Mouse (Mus musculus) hindbrain, embryonic 15.5 days (tissue): ENCODE measurements at regions not wholly inside any gene's neighbourhood (a gene's known extent, or its start where the extent isn't known, plus 50 kb on each side); places are given as distances from the start of the nearest gene placed in this dataset.

Experiments used
- ATAC-seq: fragments of 200-750 bp; cut with Nextera tagmentation; 2 replicates; pipeline ENCODE4 v1.8.0; 2017; ENCODE audit warnings: low read depth, moderate number of reproducible peaks, moderate TSS enrichment; ENCODE audit not compliant: low FRiP score
- H3K27ac ChIP-seq: fragments of 300-500 bp; sonication (generic); replicated peaks from 2 replicates; pipeline ENCODE4 v1.5.1; 2015; ENCODE audit warnings: mild to moderate bottlenecking, inconsistent platforms
- H3K27me3 ChIP-seq: fragments of 300-500 bp; sonication (generic); 2 replicates; pipeline ENCODE4 v1.6.1; 2015; ENCODE audit warnings: control low read depth, inconsistent platforms
- H3K36me3 ChIP-seq: fragments of 300-500 bp; sonication (generic); 2 replicates; pipeline ENCODE4 v1.6.1; 2015; ENCODE audit warnings: control low read depth, inconsistent platforms
- H3K4me1 ChIP-seq: fragments of 300-500 bp; sonication (generic); replicated peaks from 2 replicates; pipeline ENCODE4 v1.6.1; 2015; ENCODE audit warnings: control low read depth, inconsistent platforms
- H3K4me2 ChIP-seq: fragments of 300-500 bp; sonication (generic); 2 replicates; pipeline ENCODE4 v1.6.1; 2015; ENCODE audit warnings: moderate library complexity, mild to moderate bottlenecking, inconsistent platforms
- H3K4me3 ChIP-seq: fragments of 300-500 bp; sonication (generic); 2 replicates; pipeline ENCODE4 v1.5.1; 2015; ENCODE audit warnings: mild to moderate bottlenecking, inconsistent platforms
- H3K9ac ChIP-seq: fragments of 300-500 bp; sonication (generic); 2 replicates; pipeline ENCODE4 v1.6.1; 2015; ENCODE audit warnings: inconsistent platforms
- H3K9me3 ChIP-seq: fragments of 300-500 bp; sonication (generic); 2 replicates; pipeline ENCODE4 v1.6.1; 2016; ENCODE audit warnings: control low read depth, inconsistent platforms
- WGBS: fragments of 180-500 bp; shearing (Covaris S2); methylation state at CpG from one replicate; pipeline ENCODE4 v1.1.7; 2015; 5-methylcytosine and 5-hydroxymethylcytosine counted together

- Histone ChIP-seq H3K4me2 (no peak overlapping the region), H3K27ac (no peak overlapping the region), H3K4me3 (no peak overlapping the region), H3K9ac (no peak overlapping the region), H3K4me1 (peaks cover 9% of the 10 kb centered on the region), H3K36me3 (no peaks in the 10 kb centered on the region), H3K27me3 (no peaks in the 10 kb centered on the region), H3K9me3 (no peaks in the 10 kb centered on the region)
- 99% methylated on average over 3 of the region's 3 CpGs for WGBS
- no peak for ATAC-seq
Measured at GRCm38 (mm10) chr6:51678743-51679142, 155.0 kb downstream of the Snx10 start.

- no peaks in the 10 kb centered on the region for H3K36me3 ChIP-seq
- ATAC-seq: no peak
- H3K4me1 ChIP-seq: peaks cover 7% of the 10 kb centered on the region
- WGBS: 78% methylated on average over 10 of the region's 10 CpGs
- H3K9me3 ChIP-seq: no peaks in the 10 kb centered on the region
- H3K27ac ChIP-seq: no peak overlapping the region
- H3K27me3 ChIP-seq: no peaks in the 10 kb centered on the region
- no peak overlapping the region for H3K4me2 ChIP-seq
- no peak overlapping the region for H3K9ac ChIP-seq
- no peak overlapping the region for H3K4me3 ChIP-seq
Measured at GRCm38 (mm10) chr6:51680239-51680857, 156.6 kb downstream of the Snx10 start.

GRCm38 (mm10) chr6:51683131-51683530 is 159.4 kb downstream of the Snx10 start:
- H3K36me3 ChIP-seq: no peaks in the 10 kb centered on the region
- H3K9me3 ChIP-seq: no peaks in the 10 kb centered on the region
- no peak overlapping the region for H3K4me2 ChIP-seq
- H3K27ac ChIP-seq: no peak overlapping the region
- H3K4me1 ChIP-seq: 0 out of 2 replicates have a peak, but pooled peaks cover 3% of the 10 kb centered on the region
- H3K27me3 ChIP-seq: no peaks in the 10 kb centered on the region
- 88% methylated on average over 5 of the region's 5 CpGs for WGBS
- H3K9ac ChIP-seq: no peak overlapping the region
- no peak for ATAC-seq
- no peak overlapping the region for H3K4me3 ChIP-seq

GRCm38 (mm10) chr6:51685651-51686287 is 162.1 kb downstream of the Snx10 start:
- ATAC-seq: no peak
- Histone ChIP-seq H3K4me2 (no peak overlapping the region), H3K9ac (no peak overlapping the region), H3K4me1 (0 out of 2 replicates have a peak, but pooled peaks cover 3% of the 10 kb centered on the region), H3K36me3 (no peaks in the 10 kb centered on the region), H3K27me3 (no peaks in the 10 kb centered on the region), H3K27ac (no peak overlapping the region; the same call in 1 of the 2 replicates), H3K4me3 (no peak overlapping the region), H3K9me3 (no peaks in the 10 kb centered on the region)
- 58% methylated on average over 8 of the region's 8 CpGs for WGBS

- Histone ChIP-seq H3K4me2 (no peak overlapping the region), H3K9me3 (no peaks in the 10 kb centered on the region), H3K27me3 (no peaks in the 10 kb centered on the region), H3K36me3 (no peaks in the 10 kb centered on the region), H3K4me1 (no peaks in the 10 kb centered on the region), H3K9ac (no peak overlapping the region), H3K4me3 (no peak overlapping the region), H3K27ac (no peak overlapping the region)
- no peak for ATAC-seq
- 85% methylated on average over 13 of the region's 13 CpGs for WGBS
Measured at GRCm38 (mm10) chr6:51690795-51691563, 167.3 kb downstream of the Snx10 start.

GRCm38 (mm10) chr6:51693984-51694383 is 170.3 kb downstream of the Snx10 start:
- Histone ChIP-seq H3K9me3 (no peaks in the 10 kb centered on the region), H3K27ac (no peak overlapping the region), H3K36me3 (no peaks in the 10 kb centered on the region), H3K9ac (no peak overlapping the region), H3K4me3 (no peak overlapping the region), H3K4me2 (no peak overlapping the region), H3K4me1 (no peaks in the 10 kb centered on the region), H3K27me3 (no peaks in the 10 kb centered on the region)
- 73% methylated on average over 7 of the region's 7 CpGs for WGBS
- no peak for ATAC-seq

- Histone ChIP-seq H3K4me2 (no peak overlapping the region), H3K27me3 (no peaks in the 10 kb centered on the region), H3K9ac (no peak overlapping the region), H3K27ac (no peak overlapping the region), H3K4me1 (no peaks in the 10 kb centered on the region), H3K36me3 (no peaks in the 10 kb centered on the region), H3K9me3 (no peaks in the 10 kb centered on the region), H3K4me3 (no peak overlapping the region)
- ATAC-seq: no peak
- 68% methylated on average over 7 of the region's 7 CpGs for WGBS
Measured at GRCm38 (mm10) chr6:51696396-51696795, 172.7 kb downstream of the Snx10 start.

GRCm38 (mm10) chr6:51697754-51698153 is 174.1 kb downstream of the Snx10 start:
- Histone ChIP-seq H3K27me3 (no peaks in the 10 kb centered on the region), H3K27ac (no peak overlapping the region), H3K4me2 (no peak overlapping the region), H3K9me3 (no peaks in the 10 kb centered on the region), H3K4me1 (no peaks in the 10 kb centered on the region), H3K36me3 (no peaks in the 10 kb centered on the region), H3K4me3 (no peak overlapping the region), H3K9ac (no peak overlapping the region)
- WGBS: 86% methylated on average over 3 of the region's 3 CpGs
- no peak for ATAC-seq

- WGBS: 68% methylated on average over 4 of the region's 4 CpGs
- no peaks in the 10 kb centered on the region for H3K9me3 ChIP-seq
- H3K27ac ChIP-seq: no peak overlapping the region
- H3K9ac ChIP-seq: no peak overlapping the region
- no peaks in the 10 kb centered on the region for H3K4me1 ChIP-seq
- no peak overlapping the region for H3K4me3 ChIP-seq
- H3K36me3 ChIP-seq: no peaks in the 10 kb centered on the region
- H3K4me2 ChIP-seq: no peak overlapping the region
- no peaks in the 10 kb centered on the region for H3K27me3 ChIP-seq
- no peak for ATAC-seq
Measured at GRCm38 (mm10) chr6:51698244-51698643, 174.5 kb downstream of the Snx10 start.

- Histone ChIP-seq H3K36me3 (no peaks in the 10 kb centered on the region), H3K4me1 (no peaks in the 10 kb centered on the region), H3K4me3 (no peak overlapping the region), H3K27me3 (no peaks in the 10 kb centered on the region), H3K27ac (no peak overlapping the region), H3K4me2 (no peak overlapping the region), H3K9ac (no peak overlapping the region), H3K9me3 (no peaks in the 10 kb centered on the region)
- no peak for ATAC-seq
- WGBS: 94% methylated on average over 11 of the region's 11 CpGs
Measured at GRCm38 (mm10) chr6:51701253-51702020, 177.7 kb downstream of the Snx10 start.

GRCm38 (mm10) chr6:51702456-51703171 is 178.9 kb downstream of the Snx10 start:
- Histone ChIP-seq H3K36me3 (no peaks in the 10 kb centered on the region), H3K9ac (no peak overlapping the region), H3K4me2 (no peak overlapping the region), H3K4me3 (no peak overlapping the region), H3K9me3 (no peaks in the 10 kb centered on the region), H3K4me1 (no peaks in the 10 kb centered on the region), H3K27me3 (no peaks in the 10 kb centered on the region), H3K27ac (no peak overlapping the region)
- no peak for ATAC-seq
- 62% methylated on average over 10 of the region's 10 CpGs for WGBS
